Mouse (Mus musculus) MN1 (cell line): Measurements from ENCODE around the gene Oprl1.

Experiments
- DNase-seq: peaks from one replicate; pipeline ENCODE4 v3.0.0-alpha.2; 2016; ENCODE audit warnings: low spot score

Gene Oprl1

DNA sequence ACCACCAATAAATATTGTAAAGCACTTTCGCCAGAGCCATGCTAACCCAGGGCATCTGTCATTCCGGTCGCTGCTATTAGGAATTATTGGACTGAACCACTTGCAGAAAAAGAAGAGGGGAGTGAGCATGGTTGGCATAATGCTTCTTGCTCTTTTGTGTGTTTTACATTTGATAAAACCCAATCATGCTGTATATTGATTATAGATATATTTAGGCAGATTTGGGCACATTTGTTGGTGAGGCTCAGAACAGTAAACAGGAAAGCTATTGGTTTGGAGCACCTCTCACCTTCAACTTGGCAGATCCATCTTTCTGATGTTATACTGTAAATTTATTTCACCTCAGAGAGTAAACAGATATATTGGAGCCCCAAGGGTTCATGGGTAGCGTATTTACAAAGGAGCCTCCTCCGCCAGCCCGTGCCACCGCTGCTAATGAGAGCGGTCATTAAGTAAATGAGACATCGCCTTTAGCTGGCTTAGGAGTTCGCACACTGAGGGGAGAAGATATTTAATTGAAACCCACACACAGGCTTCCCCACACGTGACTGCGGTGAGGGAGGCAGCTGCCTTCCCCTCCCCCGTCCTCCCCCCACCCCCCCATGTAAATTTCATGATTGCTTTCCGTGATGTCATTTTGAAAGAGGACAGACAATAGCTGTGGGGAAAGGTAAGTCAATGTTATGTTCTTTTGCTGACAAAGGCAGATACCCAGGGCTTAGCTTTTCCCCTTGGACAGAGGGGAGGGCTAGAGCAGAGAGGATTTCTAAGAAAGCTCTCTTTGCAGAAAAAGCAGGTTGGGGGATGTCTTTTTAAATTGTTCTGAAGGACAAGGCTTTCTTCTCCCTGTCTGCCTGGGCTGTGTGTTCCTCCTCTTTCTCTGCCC, 52.1 kb downstream of the Oprl1 start:
- peak; percentile 87 for DNase-seq

DNA sequence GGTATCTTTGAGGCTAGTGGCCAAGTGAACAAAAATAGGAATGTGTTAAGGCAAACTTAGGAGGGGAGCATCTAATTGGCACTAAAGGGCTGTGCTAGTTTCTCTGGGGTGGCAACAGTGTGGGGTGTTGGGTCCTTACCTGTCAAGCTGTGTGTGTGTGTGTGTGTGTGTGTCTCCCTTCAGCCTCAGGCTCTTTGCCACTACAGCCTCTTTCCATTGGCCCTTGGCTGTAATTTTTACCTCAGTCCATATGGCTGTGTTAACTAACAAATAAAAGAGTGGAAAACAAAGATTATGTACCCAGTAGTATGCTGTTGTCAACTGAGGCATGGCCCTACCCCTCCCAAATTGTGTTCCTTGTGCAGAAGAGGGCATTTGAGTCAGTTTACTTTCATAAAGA, 53.6 kb downstream of the Oprl1 start:
- no peak for DNase-seq

DNA sequence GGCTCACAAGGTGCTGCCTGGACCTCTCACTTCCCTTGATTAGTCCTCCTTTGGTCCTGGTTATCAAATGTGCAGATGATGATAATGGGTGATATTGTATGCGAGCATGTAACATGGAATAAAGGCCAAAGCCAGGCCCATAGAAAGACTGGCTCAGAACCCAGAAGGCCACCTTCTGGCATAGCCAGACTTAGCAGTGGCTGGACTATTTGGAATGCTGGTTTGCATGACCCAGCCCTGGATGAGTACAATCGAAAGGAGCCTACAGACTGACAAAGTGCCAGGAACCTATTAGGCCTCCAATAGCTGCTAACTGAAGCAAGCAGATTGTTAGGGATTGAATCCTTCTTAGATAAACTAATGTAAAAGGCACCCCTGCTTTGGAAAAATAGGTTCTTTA, 54.6 kb downstream of the Oprl1 start:
- no peak for DNase-seq
